15 mouse cellular contexts compared by ENCODE assay signal in the genomic region with DNA sequence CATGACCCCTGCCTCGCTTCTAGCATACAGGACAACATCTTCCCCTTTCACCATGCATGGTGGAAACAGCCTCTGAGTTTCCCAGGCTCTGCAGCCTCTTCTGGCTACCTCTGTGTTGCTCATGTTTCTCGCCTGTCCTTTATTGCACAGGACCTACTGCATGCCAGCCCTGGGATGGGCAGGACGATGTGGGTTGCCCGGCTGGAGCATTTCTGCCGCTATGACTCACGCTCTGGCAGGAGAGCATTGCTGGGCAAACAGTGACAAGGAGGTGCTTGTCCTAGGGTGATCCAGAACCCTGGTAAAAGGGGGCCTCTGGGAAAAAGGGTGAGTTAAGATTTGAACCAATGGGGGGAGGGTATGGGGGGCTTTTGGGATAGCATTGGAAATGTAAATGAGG. TPM values are rescaled to one million over a fixed set of nuclear protein-coding genes. Genes with fewer than 3 reads are reported as not detected.
A peak's percentile ranks its signal among the peaks of the same experiment; 100 is the strongest.
DNase-seq lines count a peak whose midpoint lies in the region; ATAC-seq and TF ChIP-seq lines count a peak whose summit lies in the region.
"Had no signal": no experiment of that assay in that cellular context is flagged by ENCODE, and none has a peak within 500 bp of the region (broad histone marks: within the 10 kb centered on the region; RNA-seq: fewer than 3 reads in every experiment).

No protein-coding gene starts in this region.

- peak; percentile 56 to 66 for DNase-seq in urinary bladder, postnatal 36 days (ENCODE audit: low spot score in 2 of 2)
- no peak for DNase-seq in urinary bladder, postnatal 25 days (ENCODE audit: low spot score)
- peak; percentile 81 for DNase-seq in gastrocnemius, adult 2 months
- peak; percentile 50 for DNase-seq in lung, postnatal 14 days
- DNase-seq in left cerebral cortex, postnatal 25 days (ENCODE audit: low spot score in 2 of 2) = no peak
- DNase-seq in kidney, postnatal 36 days = no peak
- DNase-seq: cerebellum, postnatal 25 days; kidney, postnatal 10 days; layer of hippocampus, adult 9-11 months; liver had no signal

- H3K4me3 ChIP-seq in gastrocnemius, adult 2 months = no peak overlapping the region
- H3K4me3 ChIP-seq: hindbrain, embryonic 12.5 days; lung, embryonic 15.5 days; midbrain, embryonic 12.5 days had no signal

- intact Hi-C loops in gastrocnemius, adult 2 months (cut with DNase I) = no loop called here
- intact Hi-C loops in left cerebral cortex, postnatal 25 days (cut with DNase I) = no loop called here

- TF ChIP-seq CTCF in gastrocnemius, adult 2 months (IDR thresholded peaks at IDR 0.05) = no peak

- peak overlapping the region; percentile 69 for H3K27ac ChIP-seq in gastrocnemius, adult 2 months
- H3K27ac ChIP-seq: hindbrain, embryonic 12.5 days; lung, embryonic 15.5 days; midbrain, embryonic 12.5 days had no signal

- ATAC-seq in erythroblast, adult 5-6 weeks (replicated peaks; ENCODE audit: low FRiP score, poor library complexity, severe bottlenecking) = no peak
- ATAC-seq: intestine, embryonic 16.5 days had no signal

RNA-seq across cellular contexts. Expression of a gene that starts 15.2 kb away (rescaled TPM):
- total RNA-seq in gastrocnemius, adult 2 months (2021) = 100 to 1,000 TPM; 102 to 108 TPM
- 100 to 1,000 TPM; 133 to 147 TPM for total RNA-seq in left cerebral cortex, postnatal 25 days (2021)
- 40.5 and 74.0 TPM in 2 replicates for total RNA-seq in erythroblast, adult 5-6 weeks (2015; ENCODE audit: low replicate concordance)
- 130 and 133 TPM in 2 replicates for total RNA-seq in erythroblast, adult 5-6 weeks (2017; ENCODE audit: low replicate concordance)

RNA-seq across cellular contexts. Expression of a gene that starts 38.4 kb away (rescaled TPM):
- total RNA-seq in gastrocnemius, adult 2 months (2021) = 100 to 1,000 TPM; 177 to 199 TPM
- total RNA-seq in left cerebral cortex, postnatal 25 days (2021) = 100 to 1,000 TPM; 253 to 255 TPM
- total RNA-seq in erythroblast, adult 5-6 weeks (2015; ENCODE audit: low replicate concordance) = 3.3 and 7.3 TPM in 2 replicates
- total RNA-seq in erythroblast, adult 5-6 weeks (2017; ENCODE audit: low replicate concordance) = 7.7 and 17.0 TPM in 2 replicates

RNA-seq across cellular contexts. Expression of a gene that starts 44.4 kb away (rescaled TPM):
- 10 to 100 TPM; 18.6 to 24.3 TPM for total RNA-seq in gastrocnemius, adult 2 months (2021)
- total RNA-seq in left cerebral cortex, postnatal 25 days (2021) = 10 to 100 TPM; 77.4 to 79.4 TPM
- total RNA-seq in erythroblast, adult 5-6 weeks (2015; ENCODE audit: low replicate concordance) = 8.3 and 12.7 TPM in 2 replicates
- 10.7 and 14.2 TPM in 2 replicates for total RNA-seq in erythroblast, adult 5-6 weeks (2017; ENCODE audit: low replicate concordance)

RNA-seq across cellular contexts. Expression of a gene that starts 54.5 kb away (rescaled TPM):
- 1 to 10 TPM in 1 of 2 experiments, under 1 TPM in 1; 0.97 to 1.2 TPM for total RNA-seq in gastrocnemius, adult 2 months (2021)
- under 1 TPM; 0.27 to 0.69 TPM for total RNA-seq in left cerebral cortex, postnatal 25 days (2021)
- not detected in 2 replicates for total RNA-seq in erythroblast, adult 5-6 weeks (2015; ENCODE audit: low replicate concordance)
- 0.09 and 0.70 TPM in 2 replicates for total RNA-seq in erythroblast, adult 5-6 weeks (2017; ENCODE audit: low replicate concordance)

Comparison
In these comparisons a context has a peak if more than half of its experiments do, and no peak if none do; other contexts are left out.
1. DNase-seq: peak in urinary bladder, postnatal 36 days (2 of 2), gastrocnemius, adult 2 months (single experiment) and lung, postnatal 14 days (single experiment); none in urinary bladder, postnatal 25 days (single experiment), left cerebral cortex, postnatal 25 days (0 of 2) and kidney, postnatal 36 days (0 of 2).
2. RNA of a gene that starts 38.4 kb away (total RNA-seq): 253 to 255 TPM in left cerebral cortex, postnatal 25 days and 177 to 199 TPM in gastrocnemius, adult 2 months; 3.3 to 17.0 TPM in erythroblast, adult 5-6 weeks; every median in the first group is over 4 times any median in the second.